Mouse (Mus musculus): ENCODE data around the gene Itpkb.

GRCm38 (mm10) chr1:180376598-180376997 is 46.3 kb downstream of the Itpkb start:
- TF ChIP-seq CTCF (IDR thresholded peaks at IDR 0.05) (no peak), EP300 (IDR thresholded peaks at IDR 0.05) (no peak)

Measured in lung, postnatal 0 days (tissue).